Mouse (Mus musculus) telencephalon, adult 2 months (tissue): ENCODE results near the gene Steap4.
"Not testable (repeated sequence)": the region's sequence is repeated elsewhere in the genome, so short reads cannot be mapped to it uniquely, and the experiment has no call there.

Source experiments
- DNase-seq: peaks from one replicate; pipeline ENCODE4 v3.0.0-alpha.2; 2011; ENCODE audit warnings: low read depth, low spot score

Gene Steap4

GRCm38 (mm10) chr5:7960176-7960575 lies at the start of gene Steap4:
Steap4 (plus strand) TSS chr5:7960457.
- no peak for DNase-seq

GRCm38 (mm10) chr5:7911975-7912374 lies 48.3 kb upstream of the Steap4 start:
- DNase-seq = no peak

GRCm38 (mm10) chr5:7917501-7918295 lies 42.6 kb upstream of the Steap4 start:
- DNase-seq = peak; percentile 86

GRCm38 (mm10) chr5:7918296-7918579 lies 42.0 kb upstream of the Steap4 start:
- DNase-seq = no peak

GRCm38 (mm10) chr5:7919681-7920080 lies 40.6 kb upstream of the Steap4 start:
- no peak for DNase-seq

- DNase-seq = no peak
These were observed 37.5 kb upstream of the Steap4 start for GRCm38 (mm10) chr5:7922751-7923150.

- DNase-seq = no peak
These were observed 36.6 kb upstream of the Steap4 start for GRCm38 (mm10) chr5:7923666-7924065.

- no peak for DNase-seq
These were observed 27.7 kb upstream of the Steap4 start for GRCm38 (mm10) chr5:7932234-7933221.

GRCm38 (mm10) chr5:7933495-7933894 lies 26.8 kb upstream of the Steap4 start:
- DNase-seq = not testable (repeated sequence)

- peak; percentile 17 for DNase-seq
These were observed 26.2 kb upstream of the Steap4 start for GRCm38 (mm10) chr5:7933933-7934675.

- no peak for DNase-seq
These were observed 5.4 kb upstream of the Steap4 start for GRCm38 (mm10) chr5:7954838-7955237.

GRCm38 (mm10) chr5:7955371-7955966 lies 4.8 kb upstream of the Steap4 start:
- no peak for DNase-seq

GRCm38 (mm10) chr5:7958061-7958460 lies 2.2 kb upstream of the Steap4 start:
- no peak for DNase-seq

- DNase-seq = no peak
These were observed 971 bp upstream of the Steap4 start for GRCm38 (mm10) chr5:7959286-7959685.

- no peak for DNase-seq
These were observed 856 bp downstream of the Steap4 start for GRCm38 (mm10) chr5:7961113-7961512.

- no peak for DNase-seq
These were observed 5.0 kb downstream of the Steap4 start for GRCm38 (mm10) chr5:7965281-7965680.

- no peak for DNase-seq
These were observed 7.9 kb downstream of the Steap4 start for GRCm38 (mm10) chr5:7968152-7968551.

GRCm38 (mm10) chr5:7972266-7972665 lies 12.0 kb downstream of the Steap4 start:
- DNase-seq = no peak

- DNase-seq = no peak
These were observed 14.4 kb downstream of the Steap4 start for GRCm38 (mm10) chr5:7974522-7975197.

GRCm38 (mm10) chr5:7980586-7980985 lies 20.3 kb downstream of the Steap4 start:
- no peak for DNase-seq

- DNase-seq = no peak
These were observed 27.7 kb downstream of the Steap4 start for GRCm38 (mm10) chr5:7987962-7988361.
